Mouse (Mus musculus) embryo, embryonic 11.5 days (tissue): Measurements from ENCODE around the gene Pfkfb1.

Source experiments
- DNase-seq: peaks from one replicate; pipeline ENCODE4 v3.0.0-alpha.2; 2012; ENCODE audit warnings: low read depth, low spot score

The Pfkfb1 gene

DNA sequence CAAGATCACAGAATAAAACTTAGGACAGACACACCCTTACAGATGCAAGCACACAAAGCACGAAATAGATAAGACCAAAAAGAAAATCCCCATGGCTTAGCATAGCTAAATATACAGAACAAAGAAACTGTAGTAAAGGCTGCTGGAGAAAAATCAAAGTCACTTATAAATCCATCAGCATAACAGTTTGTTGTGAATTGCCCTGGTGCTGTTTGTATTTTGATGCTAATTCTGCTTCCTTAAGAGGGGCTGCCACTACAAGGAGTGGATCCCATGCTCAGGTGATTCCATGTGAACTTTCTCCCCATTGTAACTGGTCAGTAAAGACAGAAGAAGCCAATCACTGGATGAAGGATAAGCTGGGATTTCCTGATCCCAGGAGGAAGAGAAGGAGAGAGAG, 89.5 kb downstream of the Pfkfb1 start:
- DNase-seq, result no peak
